Comparison of ENCODE assay signal across 9 mouse cellular contexts in the genomic region with DNA sequence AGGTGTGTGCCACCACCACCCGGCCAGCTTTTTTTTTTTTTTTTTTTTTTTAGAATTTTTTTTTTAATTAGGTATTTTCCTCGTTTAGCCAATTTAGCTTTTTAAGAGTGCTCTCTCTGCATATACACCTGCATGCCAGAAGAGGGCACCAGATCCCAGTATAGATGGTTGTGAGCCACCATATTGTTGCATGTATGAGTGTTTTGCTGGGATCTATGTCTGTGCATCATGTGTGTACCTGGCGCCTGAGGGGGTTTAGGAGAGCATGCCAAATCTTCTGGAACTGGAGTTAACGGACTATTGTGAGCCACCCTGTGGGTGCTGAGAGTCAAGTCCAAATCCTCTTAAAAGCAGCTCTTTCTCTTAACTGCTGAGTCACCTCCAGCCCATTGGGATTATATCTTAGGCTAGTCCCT. TPM values are rescaled to one million over a fixed set of nuclear protein-coding genes. Genes with fewer than 3 reads are reported as not detected.
DNase-seq lines count a peak whose midpoint lies in the region; ATAC-seq and TF ChIP-seq lines count a peak whose summit lies in the region.
"Had no signal": no experiment of that assay in that cellular context is flagged by ENCODE, and none has a peak within 500 bp of the region (broad histone marks: within the 10 kb centered on the region; RNA-seq: fewer than 3 reads in every experiment).

No protein-coding gene starts in this region.

- H3K4me1 ChIP-seq in cerebellum, adult 2 months (ENCODE audit: control insufficient read depth, insufficient read depth, low read length) = no peaks in the 10 kb centered on the region
- H3K4me1 ChIP-seq in neural tube, embryonic 13.5 days (replicated peaks) = no peaks in the 10 kb centered on the region
- H3K4me1 ChIP-seq in neural tube, embryonic 15.5 days = no peaks in the 10 kb centered on the region
- H3K4me1 ChIP-seq in lung, postnatal 0 days (ENCODE audit: insufficient read depth, low read depth, low read length) = no peaks in the 10 kb centered on the region
- H3K4me1 ChIP-seq: heart, embryonic 15.5 days had no signal

- no peaks in the 10 kb centered on the region for H3K27me3 ChIP-seq in cerebellum, adult 2 months (ENCODE audit: control insufficient read depth, insufficient read depth, low read length)
- H3K27me3 ChIP-seq in neural tube, embryonic 13.5 days = no peaks in the 10 kb centered on the region
- no peaks in the 10 kb centered on the region for H3K27me3 ChIP-seq in neural tube, embryonic 15.5 days (replicated peaks)
- H3K27me3 ChIP-seq in lung, postnatal 0 days (replicated peaks; ENCODE audit: insufficient read depth, low read length) = no peaks in the 10 kb centered on the region
- H3K27me3 ChIP-seq: heart, embryonic 15.5 days had no signal

- intact Hi-C loops in left cerebral cortex, postnatal 36 days (cut with DNase I) = loop anchor here (5.0 kb wide), 1 partner anchor 51 kb away; a partner anchor contains a TSS

- H3K9ac ChIP-seq in neural tube, embryonic 13.5 days = no peak overlapping the region
- no peak overlapping the region for H3K9ac ChIP-seq in neural tube, embryonic 15.5 days (replicated peaks)
- no peak overlapping the region for H3K9ac ChIP-seq in lung, postnatal 0 days (replicated peaks; ENCODE audit: low read depth)
- H3K9ac ChIP-seq: heart, embryonic 15.5 days had no signal

- H3K4me2 ChIP-seq in neural tube, embryonic 13.5 days = no peak overlapping the region
- no peak overlapping the region for H3K4me2 ChIP-seq in neural tube, embryonic 15.5 days
- no peak overlapping the region for H3K4me2 ChIP-seq in lung, postnatal 0 days (replicated peaks; ENCODE audit: low read depth, low read length)
- H3K4me2 ChIP-seq: heart, embryonic 15.5 days had no signal

- DNase-seq in cerebellum, adult 2 months = peak; percentile 63 to 67
- DNase-seq in cerebellum, adult 8-10 months = no peak
- peak; percentile 54 for DNase-seq in lung, postnatal 0 days (ENCODE audit: low spot score)
- no peak for DNase-seq in layer of hippocampus, postnatal 14 days (ENCODE audit: low spot score in 2 of 2)
- DNase-seq in left cerebral cortex, postnatal 36 days (ENCODE audit: low spot score in 2 of 2) = no peak

- 10% methylated on average over 4 of the region's 4 CpGs for WGBS in cerebellum, adult 2 months
- 53% methylated on average over 4 of the region's 4 CpGs for WGBS in neural tube, embryonic 13.5 days
- WGBS in neural tube, embryonic 15.5 days = 63% methylated on average over 4 of the region's 4 CpGs
- WGBS in lung, postnatal 0 days = 73% methylated on average over 4 of the region's 4 CpGs

- peak; percentile 52 for TF ChIP-seq CTCF in cerebellum, adult 2 months (IDR thresholded peaks at IDR 0.05; ENCODE audit: borderline replicate concordance, insufficient read depth, low read depth, low read length)
- TF ChIP-seq CTCF in lung, postnatal 0 days (IDR thresholded peaks at IDR 0.05) = peak; percentile 76

- TF ChIP-seq EP300 in lung, postnatal 0 days (IDR thresholded peaks at IDR 0.05) = no peak

- no peak for TF ChIP-seq POLR2A in cerebellum, adult 2 months (IDR thresholded peaks at IDR 0.05; ENCODE audit: borderline replicate concordance, insufficient read depth, low read length)

- peaks cover 23% of the 10 kb centered on the region for H3K36me3 ChIP-seq in neural tube, embryonic 13.5 days
- H3K36me3 ChIP-seq in neural tube, embryonic 15.5 days = peaks cover 25% of the 10 kb centered on the region
- H3K36me3 ChIP-seq in lung, postnatal 0 days (ENCODE audit: insufficient read depth, low read length) = no peaks in the 10 kb centered on the region; the same call in 1 of the 2 replicates

- peak; percentile 40; the same call in 1 of the 2 replicates for ATAC-seq in neural tube, embryonic 13.5 days (ENCODE audit: low read depth)
- ATAC-seq in neural tube, embryonic 15.5 days (ENCODE audit: low FRiP score) = no peak
- 0 out of 2 replicates have a peak, but pooled peaks have one; percentile 55 for ATAC-seq in erythroid progenitor cell, adult 5-6 weeks (replicated peaks; ENCODE audit: low FRiP score, poor library complexity, severe bottlenecking)
- ATAC-seq in lung, postnatal 0 days = peak; percentile 38; the same call in 1 of the 2 replicates

- no peak overlapping the region for H3K27ac ChIP-seq in cerebellum, adult 2 months (ENCODE audit: insufficient read depth, low read length)
- no peak overlapping the region for H3K27ac ChIP-seq in neural tube, embryonic 13.5 days (replicated peaks)
- H3K27ac ChIP-seq in neural tube, embryonic 15.5 days (replicated peaks) = no peak overlapping the region
- H3K27ac ChIP-seq in lung, postnatal 0 days (ENCODE audit: low read length) = no peak overlapping the region
- H3K27ac ChIP-seq: heart, embryonic 15.5 days had no signal

- no peak overlapping the region for H3K4me3 ChIP-seq in cerebellum, adult 2 months (replicated peaks; ENCODE audit: insufficient read depth, low read depth, low read length)
- H3K4me3 ChIP-seq in neural tube, embryonic 13.5 days = no peak overlapping the region
- no peak overlapping the region for H3K4me3 ChIP-seq in neural tube, embryonic 15.5 days (replicated peaks)
- no peak overlapping the region for H3K4me3 ChIP-seq in lung, postnatal 0 days (ENCODE audit: low read depth, low read length)
- H3K4me3 ChIP-seq: heart, embryonic 15.5 days had no signal

- H3K9me3 ChIP-seq in neural tube, embryonic 13.5 days = no peaks in the 10 kb centered on the region
- no peaks in the 10 kb centered on the region for H3K9me3 ChIP-seq in neural tube, embryonic 15.5 days (replicated peaks)
- H3K9me3 ChIP-seq in lung, postnatal 0 days (ENCODE audit: low read length) = no peaks in the 10 kb centered on the region
- H3K9me3 ChIP-seq: heart, embryonic 15.5 days had no signal

RNA-seq across cellular contexts. Expression of a gene that starts 12.9 kb away (rescaled TPM):
- 123 and 133 TPM in 2 replicates for polyA plus RNA-seq in cerebellum, adult 2 months (2012; rRNA removed)
- polyA plus RNA-seq in neural tube, embryonic 13.5 days (2015; fragmentation: Nextera tagmentation; extraction: Ambion mirVana) = 10.4 and 12.0 TPM in 2 replicates
- polyA plus RNA-seq in neural tube, embryonic 15.5 days (2015; fragmentation: Nextera tagmentation; extraction: Ambion mirVana) = 23.7 and 28.3 TPM in 2 replicates
- not detected in 2 replicates for total RNA-seq in erythroid progenitor cell, adult 5-6 weeks (2015; ENCODE audit: low replicate concordance)
- not detected in 2 replicates for total RNA-seq in erythroid progenitor cell, adult 5-6 weeks (2017; ENCODE audit: low replicate concordance)
- 0.58 and 0.63 TPM in 2 replicates for polyA plus RNA-seq in lung, postnatal 0 days (2015; fragmentation: Nextera tagmentation; extraction: Ambion mirVana)
- 10 to 100 TPM; 41.6 to 45.7 TPM for total RNA-seq in layer of hippocampus, postnatal 14 days (2021)
- total RNA-seq in left cerebral cortex, postnatal 36 days (2021) = 10 to 100 TPM; 55.5 to 62.2 TPM

RNA-seq across cellular contexts. Expression of a gene that starts 17.1 kb away (rescaled TPM):
- 141 and 152 TPM in 2 replicates for polyA plus RNA-seq in cerebellum, adult 2 months (2012; rRNA removed)
- polyA plus RNA-seq in neural tube, embryonic 13.5 days (2015; fragmentation: Nextera tagmentation; extraction: Ambion mirVana) = 178 and 184 TPM in 2 replicates
- 165 and 171 TPM in 2 replicates for polyA plus RNA-seq in neural tube, embryonic 15.5 days (2015; fragmentation: Nextera tagmentation; extraction: Ambion mirVana)
- 44.9 and 65.6 TPM in 2 replicates for total RNA-seq in erythroid progenitor cell, adult 5-6 weeks (2015; ENCODE audit: low replicate concordance)
- 37.0 and 57.2 TPM in 2 replicates for total RNA-seq in erythroid progenitor cell, adult 5-6 weeks (2017; ENCODE audit: low replicate concordance)
- 166 and 178 TPM in 2 replicates for polyA plus RNA-seq in lung, postnatal 0 days (2015; fragmentation: Nextera tagmentation; extraction: Ambion mirVana)
- 10 to 100 TPM; 65.7 to 79.1 TPM for total RNA-seq in layer of hippocampus, postnatal 14 days (2021)
- 100 to 1,000 TPM in 1 of 2 experiments, 10 to 100 TPM in 1; 87.0 to 104 TPM for total RNA-seq in left cerebral cortex, postnatal 36 days (2021)

RNA-seq across cellular contexts. Expression of a gene that starts 27.5 kb away (rescaled TPM):
- polyA plus RNA-seq in cerebellum, adult 2 months (2012; rRNA removed) = 112 and 114 TPM in 2 replicates
- 10.5 and 16.5 TPM in 2 replicates for polyA plus RNA-seq in neural tube, embryonic 13.5 days (2015; fragmentation: Nextera tagmentation; extraction: Ambion mirVana)
- 18.9 and 25.0 TPM in 2 replicates for polyA plus RNA-seq in neural tube, embryonic 15.5 days (2015; fragmentation: Nextera tagmentation; extraction: Ambion mirVana)
- not detected in 2 replicates for total RNA-seq in erythroid progenitor cell, adult 5-6 weeks (2015; ENCODE audit: low replicate concordance)
- not detected in 2 replicates for total RNA-seq in erythroid progenitor cell, adult 5-6 weeks (2017; ENCODE audit: low replicate concordance)
- polyA plus RNA-seq in lung, postnatal 0 days (2015; fragmentation: Nextera tagmentation; extraction: Ambion mirVana) = 3.3 and 3.6 TPM in 2 replicates
- 10 to 100 TPM; 22.5 to 26.4 TPM for total RNA-seq in layer of hippocampus, postnatal 14 days (2021)
- total RNA-seq in left cerebral cortex, postnatal 36 days (2021) = 10 to 100 TPM; 26.4 to 35.9 TPM

RNA-seq across cellular contexts. Expression of a gene that starts 39.2 kb away (rescaled TPM):
- polyA plus RNA-seq in cerebellum, adult 2 months (2012; rRNA removed) = 114 and 123 TPM in 2 replicates
- 75.1 and 76.4 TPM in 2 replicates for polyA plus RNA-seq in neural tube, embryonic 13.5 days (2015; fragmentation: Nextera tagmentation; extraction: Ambion mirVana)
- 90.0 and 96.6 TPM in 2 replicates for polyA plus RNA-seq in neural tube, embryonic 15.5 days (2015; fragmentation: Nextera tagmentation; extraction: Ambion mirVana)
- total RNA-seq in erythroid progenitor cell, adult 5-6 weeks (2015; ENCODE audit: low replicate concordance) = 0.84 and 35.3 TPM in 2 replicates
- total RNA-seq in erythroid progenitor cell, adult 5-6 weeks (2017; ENCODE audit: low replicate concordance) = 3.3 and 5.1 TPM in 2 replicates
- 26.1 and 28.5 TPM in 2 replicates for polyA plus RNA-seq in lung, postnatal 0 days (2015; fragmentation: Nextera tagmentation; extraction: Ambion mirVana)
- 10 to 100 TPM; 52.5 to 59.7 TPM for total RNA-seq in layer of hippocampus, postnatal 14 days (2021)
- 10 to 100 TPM; 37.5 to 48.3 TPM for total RNA-seq in left cerebral cortex, postnatal 36 days (2021)

RNA-seq across cellular contexts. Expression of a gene that starts 52.7 kb away (rescaled TPM):
- polyA plus RNA-seq in cerebellum, adult 2 months (2012; rRNA removed) = 146 and 152 TPM in 2 replicates
- polyA plus RNA-seq in neural tube, embryonic 13.5 days (2015; fragmentation: Nextera tagmentation; extraction: Ambion mirVana) = 37.4 and 38.9 TPM in 2 replicates
- polyA plus RNA-seq in neural tube, embryonic 15.5 days (2015; fragmentation: Nextera tagmentation; extraction: Ambion mirVana) = 48.6 and 54.7 TPM in 2 replicates
- 0.84 and 2.9 TPM in 2 replicates for total RNA-seq in erythroid progenitor cell, adult 5-6 weeks (2015; ENCODE audit: low replicate concordance)
- 3.2 and 6.6 TPM in 2 replicates for total RNA-seq in erythroid progenitor cell, adult 5-6 weeks (2017; ENCODE audit: low replicate concordance)
- 16.3 and 19.8 TPM in 2 replicates for polyA plus RNA-seq in lung, postnatal 0 days (2015; fragmentation: Nextera tagmentation; extraction: Ambion mirVana)
- 10 to 100 TPM; 86.7 to 87.7 TPM for total RNA-seq in layer of hippocampus, postnatal 14 days (2021)
- 100 to 1,000 TPM; 113 to 122 TPM for total RNA-seq in left cerebral cortex, postnatal 36 days (2021)

Comparison
In these comparisons a context has a peak if more than half of its experiments do, and no peak if none do; other contexts are left out.
1. DNase-seq: peak in cerebellum, adult 2 months (2 of 2) and lung, postnatal 0 days (single experiment); none in cerebellum, adult 8-10 months (single experiment), layer of hippocampus, postnatal 14 days (0 of 2) and left cerebral cortex, postnatal 36 days (0 of 2).